Mouse (Mus musculus) right cerebral cortex, adult 18-20 months (tissue): ENCODE measurements at regions not wholly inside any gene's neighbourhood (a gene's known extent, or its start where the extent isn't known, plus 50 kb on each side); places are given as distances from the start of the nearest gene placed in this dataset.

Source experiments
- DNase-seq: peaks from one replicate; pipeline ENCODE4 v3.0.0; 2022; ENCODE audit warnings: mixed read lengths

DNA sequence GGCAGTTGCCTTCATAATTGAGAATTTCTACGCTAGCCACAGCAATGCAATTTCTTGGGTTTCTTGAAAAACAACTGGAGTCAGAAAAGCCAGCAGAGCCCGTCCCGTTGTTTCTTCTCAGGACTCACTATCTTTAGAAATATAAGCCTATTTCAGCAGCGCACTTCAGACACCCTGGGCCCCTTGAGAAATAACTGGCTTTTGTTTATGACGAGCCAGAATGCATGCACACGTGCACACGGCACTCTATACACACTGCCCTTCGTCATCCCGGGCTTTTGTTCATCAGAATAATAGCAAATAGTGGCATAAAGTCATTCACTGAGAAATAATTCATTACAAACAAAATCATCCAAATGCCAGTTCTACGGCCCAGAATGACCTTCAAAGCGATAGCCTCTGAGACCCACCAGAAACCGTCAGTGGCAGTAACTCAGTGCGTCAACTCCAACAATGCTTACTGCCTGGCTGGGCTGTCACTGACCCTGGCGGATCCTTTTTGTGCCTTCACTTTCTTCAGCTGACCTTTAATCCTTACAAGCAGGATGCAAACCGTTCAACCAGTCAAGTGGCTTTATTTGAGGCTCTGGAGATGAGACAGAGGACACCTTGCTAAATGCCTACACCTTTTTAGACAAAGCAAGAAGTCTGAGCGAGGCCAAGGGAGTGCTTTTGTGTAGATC lies 126.7 kb upstream of the Smarca2 start:
- DNase-seq, result no peak

DNA sequence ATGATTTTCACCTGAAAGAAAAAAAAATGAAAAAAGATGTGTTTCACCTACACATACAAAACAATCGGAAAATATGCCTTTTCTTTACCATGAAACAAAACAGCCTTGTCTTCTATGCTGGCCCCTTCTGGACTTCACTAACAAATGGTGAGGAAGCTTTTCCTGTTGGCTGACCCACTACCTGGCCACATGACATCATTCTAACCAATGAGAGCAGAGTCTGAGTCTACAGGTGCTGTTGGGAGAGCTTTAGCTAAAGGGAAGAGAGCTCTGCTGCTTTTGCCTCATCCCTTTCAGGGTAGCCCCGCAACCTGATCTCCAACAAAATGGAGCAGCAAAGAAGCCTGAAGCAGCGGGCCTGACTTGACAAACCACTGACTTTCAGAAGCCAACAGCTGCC lies 120.5 kb upstream of the Smarca2 start:
- DNase-seq, result no peak

DNA sequence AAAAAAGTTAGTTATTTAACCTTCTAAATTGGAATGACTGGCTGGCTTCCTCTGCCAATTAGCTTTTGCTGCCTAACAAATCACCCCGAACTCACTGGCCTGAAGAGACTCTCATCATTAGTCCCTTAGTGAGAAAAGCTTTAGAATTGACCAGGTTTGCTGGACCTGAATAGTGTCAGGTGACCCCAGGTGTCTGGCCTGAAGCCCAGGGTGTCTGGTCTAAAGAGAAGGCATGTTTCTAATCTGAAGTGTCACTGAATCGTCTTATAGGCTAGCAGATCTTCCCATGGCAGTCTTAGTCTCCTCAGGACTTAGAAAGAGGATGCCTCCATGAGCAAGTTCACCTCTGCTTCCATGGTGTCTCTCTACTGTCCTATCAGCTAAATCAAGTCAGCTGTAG lies 112.0 kb upstream of the Smarca2 start:
- no peak for DNase-seq

DNA sequence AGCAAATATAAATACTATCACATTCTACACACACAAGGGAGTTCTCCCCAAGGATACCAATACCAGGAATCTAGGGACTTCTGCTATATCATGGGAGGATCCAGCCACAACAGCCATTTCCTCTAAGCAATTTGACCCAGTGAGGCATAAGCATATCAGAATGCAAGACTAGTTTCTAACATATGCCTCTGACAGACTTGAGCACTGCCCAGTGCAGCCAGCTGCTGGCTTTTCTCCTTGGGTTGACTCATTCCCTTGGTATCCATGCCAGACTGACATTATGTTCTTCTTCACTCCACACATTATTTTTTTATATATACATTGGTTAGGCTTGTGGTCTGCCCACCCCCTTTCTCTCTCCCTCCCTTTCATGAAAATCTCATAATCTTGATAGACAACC lies 103.8 kb upstream of the Smarca2 start:
- no peak for DNase-seq

DNA sequence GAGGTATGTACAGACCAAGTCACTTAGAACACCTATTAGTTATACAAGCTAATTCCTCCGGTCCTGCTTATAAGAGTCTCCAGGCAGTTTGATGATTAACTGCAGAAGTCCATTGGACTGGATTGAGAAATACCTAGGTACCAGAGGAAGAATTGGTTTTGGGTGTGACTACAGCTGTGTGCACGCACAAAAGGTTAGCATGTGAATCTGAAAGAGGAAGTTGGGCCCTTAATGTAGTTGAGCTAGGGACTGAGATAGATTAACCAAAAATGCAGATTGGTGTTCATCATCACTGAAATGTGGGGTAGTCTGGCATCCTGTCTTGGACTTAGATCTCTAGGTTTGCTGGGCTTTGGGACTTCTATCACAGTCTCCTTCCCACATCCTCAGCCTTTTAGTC lies 100.8 kb upstream of the Smarca2 start:
- no peak for DNase-seq

DNA sequence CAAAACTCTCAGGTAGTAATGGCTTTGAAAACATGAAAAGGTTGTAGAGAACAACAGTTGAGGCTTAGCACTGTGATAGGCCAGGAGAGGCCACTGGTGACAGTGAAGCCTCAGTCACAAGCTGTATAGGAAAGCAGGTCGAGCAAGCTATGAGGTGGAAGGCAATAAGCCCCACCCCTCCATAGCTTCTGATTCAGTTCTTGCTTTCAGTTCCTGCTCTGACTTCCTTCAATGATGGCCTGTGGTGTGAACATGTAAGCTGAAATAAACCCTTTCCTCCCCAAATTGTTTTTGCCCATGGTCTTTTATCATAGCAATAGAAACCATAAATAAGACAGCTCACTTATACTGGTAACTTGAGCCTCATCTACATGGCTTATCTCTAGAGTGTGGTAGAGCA lies 98.0 kb upstream of the Smarca2 start:
- DNase-seq, result no peak

DNA sequence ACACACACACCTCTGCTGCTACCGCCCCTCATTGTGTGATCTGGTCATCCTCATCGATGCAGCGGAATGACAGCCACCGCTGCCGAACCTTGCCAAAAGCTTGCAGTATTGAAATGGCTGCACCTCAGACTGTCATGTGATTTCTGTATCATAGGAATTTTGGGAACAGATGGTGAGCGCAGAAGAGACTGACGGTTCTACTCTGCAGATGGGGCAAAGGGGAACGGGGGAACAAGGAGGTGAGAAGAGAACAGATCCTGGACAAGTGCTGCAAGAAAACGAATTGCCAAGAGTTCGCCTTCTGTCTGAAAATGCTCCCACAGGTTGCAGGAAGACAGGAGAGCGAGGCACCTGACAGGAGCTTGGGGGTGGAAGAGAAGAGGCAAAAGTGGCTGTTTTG lies 96.9 kb upstream of the Smarca2 start:
- no peak for DNase-seq

DNA sequence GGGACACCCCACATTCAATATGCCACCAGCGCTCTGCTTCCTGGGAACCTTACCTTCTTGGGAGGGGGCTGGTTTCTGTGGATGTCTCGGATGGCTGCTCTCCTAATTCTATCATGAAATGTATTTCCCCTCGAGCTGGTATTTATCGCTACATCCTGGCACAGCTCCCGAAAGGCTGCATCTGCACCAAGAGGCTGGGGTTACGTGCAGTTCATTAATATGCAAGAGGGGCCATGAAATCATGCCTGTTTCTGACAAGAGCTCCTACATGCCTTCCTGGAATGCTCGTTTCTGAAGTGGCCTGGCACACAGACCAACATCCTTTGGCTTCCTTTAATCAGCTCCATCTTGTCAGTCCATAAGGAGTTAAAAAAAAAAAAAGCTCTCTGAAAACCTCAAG lies 96.2 kb upstream of the Smarca2 start:
- no peak for DNase-seq

DNA sequence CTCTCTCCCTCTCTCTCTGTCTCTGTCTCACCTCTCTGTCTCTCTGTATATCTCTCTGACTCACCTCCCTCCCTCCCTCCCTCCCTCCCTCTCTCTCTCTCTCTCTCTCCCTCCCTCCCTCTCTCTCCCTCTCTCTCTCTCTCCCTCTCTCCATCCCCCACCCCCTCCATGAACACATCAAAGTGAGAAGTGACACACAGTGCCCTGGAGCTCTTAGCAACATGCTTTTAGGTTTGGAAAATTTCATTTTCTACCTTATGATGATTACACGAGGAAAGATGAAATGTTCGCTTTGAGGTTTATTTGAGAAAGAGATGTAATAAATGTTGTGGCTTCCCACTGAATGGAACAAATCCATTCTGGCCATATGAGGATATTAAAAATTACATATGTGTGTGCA lies 95.6 kb upstream of the Smarca2 start:
- DNase-seq, result no peak

DNA sequence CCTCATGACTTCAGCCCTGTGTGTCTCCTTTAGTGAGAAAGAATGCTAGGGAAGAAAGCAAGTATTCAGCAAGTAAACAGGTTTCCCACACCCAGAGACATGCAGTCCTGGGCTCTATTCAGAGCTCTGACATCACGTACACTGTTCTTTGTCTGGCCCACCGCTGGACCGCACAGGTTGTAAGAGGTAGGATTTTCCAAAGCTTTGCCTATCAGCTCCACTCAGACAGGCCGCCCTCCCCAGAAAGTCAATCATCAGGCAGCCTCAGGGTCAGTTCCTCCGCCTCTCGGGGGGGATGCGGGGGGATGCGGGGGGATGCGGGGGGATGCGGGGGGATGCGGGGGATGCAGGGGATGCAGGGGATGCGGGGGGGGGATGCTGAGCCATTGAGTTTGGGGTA lies 94.7 kb upstream of the Smarca2 start:
- no peak for DNase-seq

DNA sequence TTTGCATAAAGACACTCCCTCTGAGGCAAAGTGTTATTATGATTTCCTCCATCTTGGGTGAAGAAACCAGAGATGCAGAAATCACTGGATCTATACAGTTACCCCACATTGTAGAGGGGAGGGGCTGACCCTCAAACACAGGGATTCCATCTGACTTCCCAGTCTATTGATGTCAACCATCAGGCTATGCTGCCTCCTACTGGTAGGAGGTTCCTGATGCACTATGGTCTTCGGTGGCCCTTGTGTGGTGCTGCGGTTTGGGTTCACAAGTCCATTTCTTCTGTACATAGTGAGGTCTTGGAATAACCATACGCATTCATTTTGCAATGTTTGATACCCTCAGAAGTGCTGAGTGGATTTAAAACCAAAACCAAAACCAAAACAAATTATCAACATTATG lies 94.0 kb upstream of the Smarca2 start:
- no peak for DNase-seq

DNA sequence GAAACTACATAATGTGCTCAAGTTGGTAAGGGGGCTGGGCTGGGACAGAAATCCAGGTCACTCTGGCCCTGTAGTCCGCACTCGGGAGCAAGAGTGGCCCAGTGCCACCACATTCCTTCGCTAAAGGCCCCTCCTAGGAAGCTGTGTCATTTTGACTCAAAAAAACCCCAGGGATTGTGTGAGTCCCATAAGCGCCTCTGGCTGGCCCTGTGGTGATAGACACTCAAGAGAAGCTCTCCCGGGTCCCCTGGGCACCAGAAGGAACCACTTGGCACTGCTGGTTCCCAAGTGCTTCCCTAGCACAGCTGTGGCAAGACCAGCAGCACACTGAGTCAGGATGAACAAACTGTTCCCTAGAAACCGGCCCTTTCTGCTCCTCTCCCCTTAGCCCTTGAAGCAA lies 93.1 kb upstream of the Smarca2 start:
- DNase-seq, result no peak

DNA sequence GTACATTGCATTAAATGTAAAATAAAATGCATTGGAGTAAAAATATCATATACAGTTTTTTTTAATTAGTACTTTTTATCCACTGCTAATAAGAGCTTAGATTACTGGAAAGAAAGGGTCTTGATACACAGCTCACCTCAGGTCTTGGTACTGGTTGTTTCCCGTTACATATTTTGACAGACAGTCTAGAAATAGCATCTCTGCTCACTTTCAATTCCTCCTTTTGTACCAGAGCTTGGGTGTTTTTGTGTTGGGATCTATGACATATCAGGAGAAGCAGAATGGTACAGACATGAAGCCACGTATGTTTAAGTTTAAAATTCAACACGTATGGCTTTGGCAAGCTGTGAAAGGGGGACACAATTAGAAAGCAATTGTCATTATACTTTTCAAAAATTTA lies 80.3 kb upstream of the Smarca2 start:
- DNase-seq, result no peak

DNA sequence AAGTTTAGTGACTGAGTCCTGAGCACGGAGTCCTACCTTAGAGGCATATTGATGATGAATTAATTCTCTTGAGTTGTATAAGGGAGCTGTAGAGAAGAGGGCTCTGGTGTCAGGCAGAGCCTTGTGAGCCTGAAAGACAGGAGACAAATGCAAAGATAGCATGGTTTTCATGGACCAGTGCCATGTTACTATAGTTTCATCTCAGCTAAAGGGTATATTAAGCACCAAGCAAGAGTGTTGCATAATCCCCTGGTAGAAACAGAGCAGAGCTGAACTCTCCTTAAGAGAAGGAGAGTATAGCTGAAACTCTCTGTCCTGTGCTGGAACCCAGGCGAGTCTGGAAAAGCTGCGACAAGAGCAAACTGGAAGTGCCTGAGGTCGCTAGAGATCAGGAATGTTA lies 73.5 kb upstream of the Smarca2 start:
- no peak for DNase-seq

DNA sequence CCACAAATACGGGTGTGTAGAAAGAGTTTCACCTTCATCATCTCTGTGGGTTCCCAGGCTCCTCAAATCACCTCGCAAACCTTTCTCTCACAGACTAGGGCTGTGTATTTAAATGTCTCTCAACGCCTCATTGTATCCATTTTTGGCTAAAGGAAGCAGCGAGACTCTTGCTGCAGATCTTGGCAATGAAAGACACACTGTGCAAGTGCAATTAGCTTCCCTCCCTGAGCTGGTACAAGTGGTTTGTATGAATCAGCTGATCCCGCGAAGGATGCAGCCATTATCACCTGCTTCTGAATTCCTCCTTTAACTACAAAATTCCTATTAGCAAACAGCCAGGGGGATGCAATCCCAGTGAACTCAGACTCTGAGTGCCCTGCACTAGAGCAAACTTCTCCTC lies 72.3 kb upstream of the Smarca2 start:
- no peak for DNase-seq

DNA sequence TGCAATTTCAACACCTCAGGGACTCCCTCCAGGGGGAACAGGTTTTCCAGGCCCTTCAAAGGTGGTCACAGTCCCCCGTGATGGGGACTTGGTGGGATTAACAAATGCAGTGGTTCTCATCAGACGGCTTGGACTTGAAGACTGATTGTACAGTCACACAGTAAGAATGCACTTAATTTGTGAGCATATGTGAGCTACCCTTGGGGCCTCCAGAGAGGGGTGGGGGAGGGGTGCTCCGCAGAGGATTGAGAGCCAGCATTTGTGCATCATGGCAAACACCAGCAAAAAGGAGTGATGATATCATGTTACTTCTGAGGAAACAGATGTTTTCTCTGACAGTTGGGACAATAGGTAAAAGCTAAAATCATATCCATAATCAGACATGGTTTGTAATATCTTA lies 59.2 kb upstream of the Smarca2 start:
- DNase-seq, result no peak

DNA sequence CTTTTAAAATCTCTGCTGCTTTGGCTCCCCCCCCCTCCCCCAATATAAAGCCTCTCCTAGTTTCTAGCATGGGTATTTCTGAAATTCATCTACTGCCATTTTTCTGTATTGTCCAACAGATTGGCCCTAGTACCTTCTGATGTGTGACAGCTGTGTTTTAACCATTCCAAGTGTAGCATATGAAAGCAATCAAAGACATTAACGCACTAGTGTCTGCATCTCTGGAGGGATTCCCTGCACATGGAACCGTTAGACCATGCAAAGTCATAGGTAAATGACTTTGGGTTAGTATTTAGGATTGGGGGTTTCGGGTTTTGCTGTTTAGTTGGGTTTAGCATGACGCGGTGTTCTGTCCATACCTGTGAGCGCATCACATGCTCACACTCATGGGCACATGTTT lies 57.3 kb upstream of the Smarca2 start:
- no peak for DNase-seq

DNA sequence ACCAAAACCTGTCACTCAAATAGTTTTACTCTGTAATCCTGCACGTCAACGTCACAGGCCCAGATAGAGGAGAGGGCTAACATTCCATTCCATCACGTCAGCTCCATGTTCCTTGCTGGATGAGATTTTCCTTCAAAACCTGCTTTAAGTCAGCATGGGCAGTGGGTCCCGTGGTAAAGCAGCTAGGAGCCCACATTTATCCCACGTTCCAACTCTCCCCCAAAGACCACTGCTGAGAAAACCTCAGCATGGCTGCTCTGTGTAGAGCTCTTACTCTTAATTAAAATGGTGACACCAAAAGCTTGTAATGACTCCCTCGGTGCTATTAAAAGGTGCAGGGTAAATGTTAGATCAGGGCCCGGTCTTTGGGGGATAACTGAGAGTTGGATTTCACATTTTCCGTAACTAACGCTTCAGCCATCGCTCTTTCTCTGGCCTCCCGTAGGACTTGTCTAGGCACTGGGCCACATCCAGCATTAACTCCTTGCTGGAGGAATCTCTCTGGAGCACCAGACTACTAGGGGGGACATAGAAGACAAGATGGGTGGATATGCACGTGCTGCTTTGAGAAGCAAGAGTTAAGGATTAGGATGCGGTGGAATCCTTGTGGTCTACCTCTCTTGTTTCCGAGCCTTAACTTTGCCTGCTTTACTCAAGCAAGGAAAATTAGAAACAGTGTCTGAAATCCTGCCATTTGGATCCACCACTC lies 56.1 kb upstream of the Smarca2 start:
- DNase-seq, result no peak

DNA sequence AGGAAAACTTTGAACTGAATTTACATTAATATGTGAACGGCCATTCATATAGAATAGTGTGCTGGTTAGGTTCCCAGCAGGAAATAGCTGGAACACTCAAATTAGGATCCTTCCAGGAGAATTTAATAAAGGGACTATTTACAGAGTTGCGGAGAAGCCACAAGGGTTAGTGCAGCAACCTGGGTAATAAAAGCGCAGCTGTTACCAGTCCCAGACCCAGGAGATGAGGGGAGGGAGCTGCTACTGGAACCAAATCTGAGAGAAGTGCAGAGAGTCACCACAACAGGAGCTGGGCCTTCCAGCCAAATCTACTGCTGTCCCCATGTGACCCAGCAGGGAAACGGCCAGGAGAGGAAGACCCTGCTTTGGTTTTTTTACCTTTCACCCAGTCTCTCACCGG lies 54.6 kb upstream of the Smarca2 start:
- no peak for DNase-seq
